Mouse (Mus musculus) CH12.LX (cell line): ENCODE data around the gene Slc35f6. TPM values are rescaled to one million over a fixed set of nuclear protein-coding genes. Genes with fewer than 3 reads are reported as not detected.
A peak's percentile ranks its signal among the peaks of the same experiment; 100 is the strongest.

Experiments used
- DNase-seq: peaks from one replicate; pipeline ENCODE4 v3.0.0-alpha.2; 2013; ENCODE audit errors: extremely low read depth
- H3K27ac ChIP-seq: 2 replicates; pipeline ENCODE4 v1.5.1; 2012; ENCODE audit warnings: low read depth, mild to moderate bottlenecking, control low read depth, moderate library complexity; ENCODE audit not compliant: insufficient read depth
- H3K27me3 ChIP-seq: replicated peaks from 2 replicates; pipeline ENCODE3; 2012; ENCODE audit warnings: inconsistent platforms
- H3K36me3 ChIP-seq, 2 experiments: replicated peaks in 1 of 2; 2 replicates each; pipeline versions ENCODE3 to v1.6.1; 2012; ENCODE audit warnings: inconsistent platforms in 1 of 2, low read length in 1 of 2, mild to moderate bottlenecking in 1 of 2, mixed read lengths in 1 of 2, moderate library complexity in 1 of 2; ENCODE audit not compliant: control insufficient read depth in 1 of 2, insufficient read depth in 1 of 2
- H3K4me1 ChIP-seq, 2 experiments: 2 replicates each; pipeline ENCODE4 v1.6.1; 2012; ENCODE audit warnings: inconsistent platforms in 1 of 2, moderate library complexity in 1 of 2; ENCODE audit not compliant: insufficient read depth in 2 of 2, control insufficient read depth in 1 of 2
- H3K4me2 ChIP-seq: 2 replicates; pipeline ENCODE4 v1.6.1; 2012; ENCODE audit warnings: low read depth, mild to moderate bottlenecking, control low read depth; ENCODE audit not compliant: poor library complexity, insufficient read depth, severe bottlenecking
- H3K4me3 ChIP-seq, 3 experiments: fragments of 150-350 bp in 1 of 3; sonication (generic) in 1 of 3; replicated peaks in 1 of 3; 2 replicates each; pipeline versions ENCODE3 to v1.5.1; 2011 to 2012; ENCODE audit warnings: low read depth in 2 of 3, low read length in 2 of 3, mild to moderate bottlenecking in 2 of 3, moderate library complexity in 2 of 3, control low read depth in 1 of 3, improper control_type of control experiment in 1 of 3, inconsistent platforms in 1 of 3, mixed read lengths in 1 of 3; ENCODE audit not compliant: poor library complexity in 1 of 3
- H3K79me2 ChIP-seq: replicated peaks from 2 replicates; pipeline ENCODE4 v1.6.1; 2012; ENCODE audit warnings: mild to moderate bottlenecking, moderate library complexity; ENCODE audit not compliant: control insufficient read depth, poor library complexity, insufficient read depth, severe bottlenecking; ENCODE audit errors: extremely low read depth
- H3K9ac ChIP-seq: 2 replicates; pipeline ENCODE4 v1.6.1; 2012; ENCODE audit warnings: low read depth, mild to moderate bottlenecking, control low read depth, moderate library complexity; ENCODE audit not compliant: insufficient read depth
- H3K9me3 ChIP-seq: replicated peaks from 2 replicates; pipeline ENCODE3; 2012; ENCODE audit warnings: low read length, inconsistent platforms, mixed read lengths
- CHD1 ChIP-seq: IDR thresholded peaks from 2 replicates; pipeline ENCODE4 v1.6.1; 2012; ENCODE audit warnings: low read depth, low read length, improper control_type of control experiment, inconsistent platforms
- CHD2 ChIP-seq: IDR thresholded peaks from 2 replicates; pipeline ENCODE4 v1.6.1; 2011; ENCODE audit warnings: low read length, improper control_type of control experiment
- CTCF ChIP-seq, 2 experiments: IDR thresholded peaks in 1 of 2; conservative IDR thresholded peaks in 1 of 2; 2 replicates each; pipeline ENCODE4 v1.5.1; 2011 to 2012; ENCODE audit warnings: low read depth in 2 of 2, low read length in 2 of 2, improper control_type of control experiment in 1 of 2, inconsistent platforms in 1 of 2, mild to moderate bottlenecking in 1 of 2, moderate library complexity in 1 of 2
- E2F4 ChIP-seq: IDR thresholded peaks from 2 replicates; pipeline ENCODE4 v1.6.1; 2011; ENCODE audit warnings: low read depth, low read length, improper control_type of control experiment; ENCODE audit not compliant: insufficient replicate concordance
- ELF1 ChIP-seq: IDR thresholded peaks from 2 replicates; pipeline ENCODE4 v1.6.1; 2014; ENCODE audit warnings: low read depth, mild to moderate bottlenecking, inconsistent platforms, low read length, improper control_type of control experiment
- EP300 ChIP-seq: IDR thresholded peaks from 2 replicates; pipeline ENCODE4 v1.6.1; 2011; ENCODE audit warnings: low read length, improper control_type of control experiment
- ETS1 ChIP-seq: conservative IDR thresholded peaks from 2 replicates; pipeline ENCODE4 v1.6.1; 2012; ENCODE audit warnings: low read depth, mild to moderate bottlenecking, inconsistent platforms, low read length, improper control_type of control experiment, moderate library complexity
- HCFC1 ChIP-seq: IDR thresholded peaks from 2 replicates; pipeline ENCODE4 v1.6.1; 2012; ENCODE audit warnings: low read depth, mild to moderate bottlenecking, inconsistent platforms, low read length, improper control_type of control experiment
- IRF4 ChIP-seq: IDR thresholded peaks from 2 replicates; pipeline ENCODE4 v1.6.1; 2014; ENCODE audit warnings: low read depth, mild to moderate bottlenecking, inconsistent platforms, low read length, improper control_type of control experiment
- KAT2A ChIP-seq: IDR thresholded peaks from 2 replicates; pipeline ENCODE4 v1.6.1; 2012; ENCODE audit warnings: low read length, improper control_type of control experiment, inconsistent platforms; ENCODE audit not compliant: insufficient replicate concordance
- MAFK ChIP-seq: IDR thresholded peaks from 2 replicates; pipeline ENCODE4 v1.6.1; 2011; ENCODE audit warnings: low read length, improper control_type of control experiment; ENCODE audit not compliant: insufficient replicate concordance
- MAX ChIP-seq: IDR thresholded peaks from 2 replicates; pipeline ENCODE4 v1.6.1; 2011; ENCODE audit warnings: low read length, improper control_type of control experiment
- MAZ ChIP-seq: IDR thresholded peaks from 2 replicates; pipeline ENCODE4 v1.6.1; 2012; ENCODE audit warnings: low read depth, mild to moderate bottlenecking, inconsistent platforms, low read length, improper control_type of control experiment, moderate library complexity
- MEF2A ChIP-seq: IDR thresholded peaks from 2 replicates; pipeline ENCODE4 v1.6.1; 2014; ENCODE audit warnings: low read depth, mild to moderate bottlenecking, inconsistent platforms, low read length, improper control_type of control experiment, borderline replicate concordance
- MXI1 ChIP-seq: IDR thresholded peaks from 2 replicates; pipeline ENCODE4 v1.6.1; 2011; ENCODE audit warnings: mild to moderate bottlenecking, low read depth, low read length, improper control_type of control experiment
- NELFE ChIP-seq: IDR thresholded peaks from 2 replicates; pipeline ENCODE4 v1.6.1; 2011; ENCODE audit warnings: low read depth, low read length, improper control_type of control experiment
- NRF1 ChIP-seq: IDR thresholded peaks from 2 replicates; pipeline ENCODE4 v1.6.1; 2014; ENCODE audit warnings: low read depth, mild to moderate bottlenecking, inconsistent platforms, low read length, improper control_type of control experiment, moderate library complexity
- POLR2A ChIP-seq: IDR thresholded peaks from 2 replicates; pipeline ENCODE4 v1.6.1; 2011; ENCODE audit warnings: low read depth, mild to moderate bottlenecking, improper control_type of control experiment, low read length
- POLR2AphosphoS2 ChIP-seq: IDR thresholded peaks from 2 replicates; pipeline ENCODE4 v1.6.1; 2011; ENCODE audit warnings: low read depth, low read length, improper control_type of control experiment
- SIN3A ChIP-seq: IDR thresholded peaks from 2 replicates; pipeline ENCODE4 v1.6.1; 2012; ENCODE audit warnings: low read length, improper control_type of control experiment, inconsistent platforms
- SMC3 ChIP-seq: IDR thresholded peaks from 2 replicates; pipeline ENCODE4 v1.6.1; 2011; ENCODE audit warnings: low read depth, low read length, improper control_type of control experiment
- TBP ChIP-seq: conservative IDR thresholded peaks from 2 replicates; pipeline ENCODE4 v1.6.1; 2011; ENCODE audit warnings: low read depth, low read length, improper control_type of control experiment
- TCF12 ChIP-seq: IDR thresholded peaks from 2 replicates; pipeline ENCODE4 v1.6.1; 2014; ENCODE audit warnings: low read depth, mild to moderate bottlenecking, inconsistent platforms, low read length, improper control_type of control experiment
- USF2 ChIP-seq: conservative IDR thresholded peaks from 2 replicates; pipeline ENCODE4 v1.6.1; 2011; ENCODE audit warnings: low read depth, low read length, improper control_type of control experiment
- ZKSCAN1 ChIP-seq: IDR thresholded peaks from 2 replicates; pipeline ENCODE4 v1.6.1; 2012; ENCODE audit warnings: low read depth, inconsistent platforms, low read length, improper control_type of control experiment, borderline replicate concordance
- ZMIZ1 ChIP-seq: IDR thresholded peaks from 2 replicates; pipeline ENCODE4 v1.6.1; 2012; ENCODE audit warnings: low read depth, mild to moderate bottlenecking, inconsistent platforms, low read length, improper control_type of control experiment
- ZNF384 ChIP-seq: IDR thresholded peaks from 2 replicates; pipeline ENCODE4 v1.6.1; 2012; ENCODE audit warnings: low read depth, low read length, improper control_type of control experiment, inconsistent platforms
- dilution Hi-C: fragments of 300-500 bp; cut with MboI; formaldehyde crosslinking; loops from 2 replicates; pipeline ENCODE4 v1.14.3; 2020; ENCODE audit warnings: low sequenced_read_pairs; ENCODE audit not compliant: extremely low pct_unique_long_range_greater_than_20kb, extremely low pct_ligation_motif_present
- in situ Hi-C: fragments of 300-500 bp; cut with MboI; formaldehyde crosslinking; loops from 3 replicates; pipeline ENCODE4 v1.14.3; 2019; ENCODE audit warnings: low sequenced_read_pairs, low pct_ligation_motif_present, low pct_unique_long_range_greater_than_20kb, mixed read lengths
- polyA plus RNA-seq: library from polyadenylated mRNA; unstranded; fragments of >175 nt; gene quantifications from 2 replicates; pipeline ENCODE4 v1.2.1, GENCODE M21; 2012; ENCODE audit warnings: low read depth; ENCODE audit not compliant: insufficient read length
- total RNA-seq, 2 experiments: library from RNA; depleted of rRNA; stranded (reverse); fragments of 300-350 nt in 1 of 2; fragments of >200 nt in 1 of 2; gene quantifications; 2 replicates each; pipeline ENCODE4 v1.2.3; 2012 to 2014

Gene Slc35f6
- total and polyA plus RNA-seq, 3 experiments: 8.9 to 9.5 (median 9.0) TPM

- H3K4me1 ChIP-seq: peaks cover 7 to 27% of the 10 kb centered on the region in 2 experiments
- H3K27ac ChIP-seq: no peak overlapping the region
- H3K79me2 ChIP-seq: peaks cover 32% of the 10 kb centered on the region
- H3K36me3 ChIP-seq: peaks cover 13 to 27% of the 10 kb centered on the region in 2 experiments
- dilution Hi-C loops: no loop called here
- H3K9ac ChIP-seq: peak overlapping the region; percentile 84
- TF ChIP-seq ZKSCAN1: no peak
- TF ChIP-seq KAT2A: no peak
- no peak for TF ChIP-seq ETS1
- no peak for TF ChIP-seq MAZ
- no peak for TF ChIP-seq CHD2
- TF ChIP-seq USF2: no peak
- no peak for TF ChIP-seq SMC3
- no peak for TF ChIP-seq ZNF384
- TF ChIP-seq POLR2A: no peak
- no peak for TF ChIP-seq NRF1
- TF ChIP-seq CHD1: no peak
- DNase-seq: no peak
- peaks cover 11% of the 10 kb centered on the region for H3K9me3 ChIP-seq
- H3K27me3 ChIP-seq: no peaks in the 10 kb centered on the region
- in situ Hi-C loops: no loop called here
- H3K4me2 ChIP-seq: peak overlapping the region; percentile 69
- peak overlapping the region in 2 of 3 experiments; percentile 62 to 89 for H3K4me3 ChIP-seq
Measured at GRCm38 (mm10) chr5:30665968-30666367, 18.2 kb downstream of the Slc35f6 start.

GRCm38 (mm10) chr5:30666391-30667195, 18.9 kb downstream of the Slc35f6 start, which contains the start of gene Cenpa:
Cenpa (plus strand) TSS chr5:30666777.
- Histone ChIP-seq H3K4me2 (peak within 1 kb of the TSS; percentile 69), H3K4me1 (peaks cover 7 to 27% of the 10 kb centered on the region in 2 experiments), H3K9me3 (peaks cover 7% of the 10 kb centered on the region), H3K9ac (peak within 1 kb of the TSS; percentile 84), H3K79me2 (peaks cover 32% of the 10 kb centered on the region), H3K27ac (peak within 1 kb of the TSS; percentile 63), H3K36me3 (peaks cover 16 to 31% of the 10 kb centered on the region in 2 experiments), H3K27me3 (no peaks in the 10 kb centered on the region), H3K4me3 (peak within 1 kb of the TSS; percentile 69 to 89 (median 79))
- TF ChIP-seq TCF12 (peak; percentile 55; the same call in 1 of the 2 replicates), MAZ (0 out of 2 replicates have a peak, but pooled peaks have one; percentile 26), MAFK (no peak), NELFE (peak; percentile 90), POLR2A (peak; percentile 89), POLR2AphosphoS2 (peak; percentile 86; the same call in 1 of the 2 replicates), MEF2A (0 out of 2 replicates have a peak, but pooled peaks have one; percentile 28), ELF1 (peak; percentile 81), KAT2A (0 out of 2 replicates have a peak, but pooled peaks have one; percentile 48), SMC3 (no peak), MAX (no peak; the same call in 1 of the 2 replicates), EP300 (no peak), CHD2 (peak; percentile 87), USF2 (no peak), TBP (peak; percentile 95), SIN3A (peak; percentile 70), HCFC1 (peak; percentile 69), ZMIZ1 (peak; percentile 81), IRF4 (peak; percentile 65), MXI1 (peak; percentile 50), CTCF (conservative IDR thresholded peaks at IDR 0.05 in 1 of 2, IDR thresholded peaks at IDR 0.05 in 1 of 2; ENCODE audit: low read depth in 2 of 2, low read length in 2 of 2) (no peak), ETS1 (peak; percentile 8; the same call in 1 of the 2 replicates), E2F4 (peak; percentile 73; the same call in 1 of the 2 replicates)
- in situ Hi-C loops (no loop called here), dilution Hi-C loops (no loop called here)
- peak; percentile 97 for DNase-seq
